Mouse (Mus musculus) stomach, postnatal 0 days (tissue): Measurements from ENCODE around the gene Gtdc1.

Experiments
- CTCF ChIP-seq: IDR thresholded peaks from 2 replicates; pipeline ENCODE4 v1.5.1; 2016; ENCODE audit warnings: antibody characterized with exemption, low read depth, mild to moderate bottlenecking, moderate library complexity
- EP300 ChIP-seq: optimal IDR thresholded peaks from 2 replicates; pipeline ENCODE3; 2016; ENCODE audit warnings: antibody characterized with exemption

GRCm38 (mm10) chr2:44927482-44927811 lies at the start of gene Gtdc1:
- TF ChIP-seq CTCF (peak; percentile 22; the same call in 1 of the 2 replicates), EP300 (no peak)
